Mouse (Mus musculus): ENCODE results near the gene Ncam1. TPM values are rescaled to one million over a fixed set of nuclear protein-coding genes. Genes with fewer than 3 reads are reported as not detected.

The Ncam1 gene
- polyA plus RNA-seq, 1 experiment: 3.2 TPM

GRCm38 (mm10) chr9:49565846-49566245 lies 232.9 kb downstream of the Ncam1 start:
- no peaks in the 10 kb centered on the region for H3K36me3 ChIP-seq (ENCODE audit: control insufficient read depth, insufficient read depth, low read length)
- no peaks in the 10 kb centered on the region for H3K27me3 ChIP-seq (replicated peaks; ENCODE audit: control insufficient read depth, insufficient read depth, low read length)
- TF ChIP-seq POLR2A (IDR thresholded peaks at IDR 0.05; ENCODE audit: low read depth, low read length) (no peak), CTCF (conservative IDR thresholded peaks at IDR 0.05; ENCODE audit: insufficient read depth, insufficient read length, low read depth, low read length) (no peak)
- H3K27ac ChIP-seq (ENCODE audit: insufficient read depth, low read depth, low read length): no peak overlapping the region
- H3K4me3 ChIP-seq (ENCODE audit: insufficient read depth, low read depth, low read length): no peak overlapping the region
- WGBS: 86% methylated on average over 2 of the region's 2 CpGs
- no peak for DNase-seq
- no peaks in the 10 kb centered on the region for H3K4me1 ChIP-seq (ENCODE audit: control insufficient read depth, insufficient read depth, low read length)

GRCm38 (mm10) chr9:49558941-49559340 lies 239.8 kb downstream of the Ncam1 start:
- Histone ChIP-seq H3K27ac (ENCODE audit: insufficient read depth, low read depth, low read length) (no peak overlapping the region), H3K36me3 (ENCODE audit: control insufficient read depth, insufficient read depth, low read length) (no peaks in the 10 kb centered on the region), H3K27me3 (replicated peaks; ENCODE audit: control insufficient read depth, insufficient read depth, low read length) (no peaks in the 10 kb centered on the region), H3K4me3 (ENCODE audit: insufficient read depth, low read depth, low read length) (no peak overlapping the region), H3K4me1 (ENCODE audit: control insufficient read depth, insufficient read depth, low read length) (no peaks in the 10 kb centered on the region)
- DNase-seq: no peak
- WGBS: 76% methylated on average over 2 of the region's 2 CpGs
- TF ChIP-seq POLR2A (IDR thresholded peaks at IDR 0.05; ENCODE audit: low read depth, low read length) (no peak), CTCF (conservative IDR thresholded peaks at IDR 0.05; ENCODE audit: insufficient read depth, insufficient read length, low read depth, low read length) (no peak)

GRCm38 (mm10) chr9:49551353-49551752 lies 247.4 kb downstream of the Ncam1 start:
- H3K4me3 ChIP-seq (ENCODE audit: insufficient read depth, low read depth, low read length): no peak overlapping the region
- WGBS: 63% methylated on average over 2 of the region's 2 CpGs
- no peak overlapping the region for H3K27ac ChIP-seq (ENCODE audit: insufficient read depth, low read depth, low read length)
- no peaks in the 10 kb centered on the region for H3K4me1 ChIP-seq (ENCODE audit: control insufficient read depth, insufficient read depth, low read length)
- H3K27me3 ChIP-seq (replicated peaks; ENCODE audit: control insufficient read depth, insufficient read depth, low read length): no peaks in the 10 kb centered on the region
- no peaks in the 10 kb centered on the region for H3K36me3 ChIP-seq (ENCODE audit: control insufficient read depth, insufficient read depth, low read length)
- TF ChIP-seq CTCF (conservative IDR thresholded peaks at IDR 0.05; ENCODE audit: insufficient read depth, insufficient read length, low read depth, low read length) (no peak), POLR2A (IDR thresholded peaks at IDR 0.05; ENCODE audit: low read depth, low read length) (no peak)
- DNase-seq: no peak

- no peak for TF ChIP-seq POLR2A (IDR thresholded peaks at IDR 0.05; ENCODE audit: low read depth, low read length)
- no peak for TF ChIP-seq CTCF (conservative IDR thresholded peaks at IDR 0.05; ENCODE audit: insufficient read depth, insufficient read length, low read depth, low read length)
- WGBS: 50% methylated on average over 4 of the region's 4 CpGs
- Histone ChIP-seq H3K36me3 (ENCODE audit: control insufficient read depth, insufficient read depth, low read length) (no peaks in the 10 kb centered on the region), H3K4me1 (ENCODE audit: control insufficient read depth, insufficient read depth, low read length) (no peaks in the 10 kb centered on the region), H3K27ac (ENCODE audit: insufficient read depth, low read depth, low read length) (no peak overlapping the region), H3K4me3 (ENCODE audit: insufficient read depth, low read depth, low read length) (no peak overlapping the region), H3K27me3 (replicated peaks; ENCODE audit: control insufficient read depth, insufficient read depth, low read length) (no peaks in the 10 kb centered on the region)
- no peak for DNase-seq
These were observed 256.1 kb downstream of the Ncam1 start for GRCm38 (mm10) chr9:49542593-49542992.

- 66% methylated on average over 6 of the region's 6 CpGs for WGBS
These were observed 260.9 kb downstream of the Ncam1 start for GRCm38 (mm10) chr9:49537814-49538213.

GRCm38 (mm10) chr9:49536593-49536992 lies 262.1 kb downstream of the Ncam1 start:
- no peak for TF ChIP-seq POLR2A (IDR thresholded peaks at IDR 0.05; ENCODE audit: low read depth, low read length)
- TF ChIP-seq CTCF (conservative IDR thresholded peaks at IDR 0.05; ENCODE audit: insufficient read depth, insufficient read length, low read depth, low read length): no peak
- Histone ChIP-seq H3K4me1 (ENCODE audit: control insufficient read depth, insufficient read depth, low read length) (no peaks in the 10 kb centered on the region), H3K27me3 (replicated peaks; ENCODE audit: control insufficient read depth, insufficient read depth, low read length) (no peaks in the 10 kb centered on the region), H3K36me3 (ENCODE audit: control insufficient read depth, insufficient read depth, low read length) (no peaks in the 10 kb centered on the region), H3K4me3 (ENCODE audit: insufficient read depth, low read depth, low read length) (no peak overlapping the region), H3K27ac (ENCODE audit: insufficient read depth, low read depth, low read length) (no peak overlapping the region)
- WGBS: 68% methylated on average over 6 of the region's 6 CpGs
- DNase-seq: no peak

More at GRCm38 (mm10) chr9:49537814-49538213, 260.9 kb downstream of the Ncam1 start:
- no peak overlapping the region for H3K27ac ChIP-seq (ENCODE audit: insufficient read depth, low read depth, low read length)
- TF ChIP-seq CTCF (conservative IDR thresholded peaks at IDR 0.05; ENCODE audit: insufficient read depth, insufficient read length, low read depth, low read length) (no peak), POLR2A (IDR thresholded peaks at IDR 0.05; ENCODE audit: low read depth, low read length) (no peak)
- no peaks in the 10 kb centered on the region for H3K27me3 ChIP-seq (replicated peaks; ENCODE audit: control insufficient read depth, insufficient read depth, low read length)
- no peak for DNase-seq
- no peaks in the 10 kb centered on the region for H3K36me3 ChIP-seq (ENCODE audit: control insufficient read depth, insufficient read depth, low read length)
- H3K4me3 ChIP-seq (ENCODE audit: insufficient read depth, low read depth, low read length): no peak overlapping the region
- no peaks in the 10 kb centered on the region for H3K4me1 ChIP-seq (ENCODE audit: control insufficient read depth, insufficient read depth, low read length)

GRCm38 (mm10) chr9:49534958-49535357 lies 263.8 kb downstream of the Ncam1 start:
- H3K36me3 ChIP-seq (ENCODE audit: control insufficient read depth, insufficient read depth, low read length): no peaks in the 10 kb centered on the region
- no peak overlapping the region for H3K4me3 ChIP-seq (ENCODE audit: insufficient read depth, low read depth, low read length)
- 68% methylated on average over 4 of the region's 4 CpGs for WGBS
- H3K4me1 ChIP-seq (ENCODE audit: control insufficient read depth, insufficient read depth, low read length): no peaks in the 10 kb centered on the region
- TF ChIP-seq POLR2A (IDR thresholded peaks at IDR 0.05; ENCODE audit: low read depth, low read length) (no peak), CTCF (conservative IDR thresholded peaks at IDR 0.05; ENCODE audit: insufficient read depth, insufficient read length, low read depth, low read length) (no peak)
- no peak overlapping the region for H3K27ac ChIP-seq (ENCODE audit: insufficient read depth, low read depth, low read length)
- no peak for DNase-seq
- H3K27me3 ChIP-seq (replicated peaks; ENCODE audit: control insufficient read depth, insufficient read depth, low read length): no peaks in the 10 kb centered on the region
